Mouse (Mus musculus): Measurements from ENCODE around the gene Cemip.

- TF ChIP-seq CTCF (IDR thresholded peaks at IDR 0.05; ENCODE audit: control insufficient read depth, insufficient read depth, insufficient replicate concordance, low read depth, low read length) (no peak), POLR2A (IDR thresholded peaks at IDR 0.05; ENCODE audit: control insufficient read depth, low read depth, low read length) (no peak)
Observed at GRCm38 (mm10) chr7:84089777-84090176, 3.5 kb upstream of the Cemip start.
